Mouse (Mus musculus): ENCODE data around the gene Tgm6. TPM values are rescaled to one million over a fixed set of nuclear protein-coding genes. Genes with fewer than 3 reads are reported as not detected.

The Tgm6 gene
- not detected in 2 replicates for polyA plus RNA-seq (2014; fragmentation: Nextera tagmentation; extraction: Ambion mirVana)

DNA sequence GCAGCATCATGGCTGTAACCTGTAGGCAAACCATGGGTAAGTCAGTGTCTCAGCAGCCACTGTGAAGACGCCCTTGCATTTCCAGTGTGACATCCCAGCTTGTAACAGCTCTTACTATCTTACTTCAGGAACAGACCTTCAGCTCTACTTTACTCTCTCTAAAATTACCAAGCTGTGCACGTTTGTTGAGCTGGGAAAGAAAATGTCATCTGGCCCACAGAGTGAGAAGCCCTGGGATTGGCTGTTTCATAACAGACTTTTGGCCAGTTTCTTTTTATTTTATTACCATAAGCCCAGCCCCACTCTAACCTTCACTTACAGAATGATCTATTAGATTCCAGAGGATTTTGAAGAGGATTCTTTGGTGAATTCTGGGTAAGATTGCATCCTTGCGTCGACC is at the start of gene Tgm6:
Tgm6 (plus strand) TSS at position 301 of the 400 bp plus-strand sequence.
- H3K4me3 ChIP-seq (ENCODE audit: low read depth, low read length), result no peak within 1 kb of the TSS
- no peak within 1 kb of the TSS for H3K4me2 ChIP-seq
- no peak within 1 kb of the TSS for H3K9ac ChIP-seq (ENCODE audit: low read depth, low read length)
- DNase-seq (ENCODE audit: low spot score) (no peak), ATAC-seq (replicated peaks; ENCODE audit: low FRiP score) (no peak)
- WGBS, result 60% methylated on average over 4 of the region's 4 CpGs
- H3K36me3 ChIP-seq (ENCODE audit: control insufficient read depth, insufficient read depth, low read length), result no peaks in the 10 kb centered on the region
- H3K9me3 ChIP-seq (ENCODE audit: control insufficient read depth, low read length), result no peaks in the 10 kb centered on the region
- no peaks in the 10 kb centered on the region for H3K27me3 ChIP-seq (replicated peaks; ENCODE audit: control insufficient read depth, insufficient read depth, low read length)
- no peaks in the 10 kb centered on the region for H3K4me1 ChIP-seq (replicated peaks; ENCODE audit: control insufficient read depth, insufficient read depth, low read length)
- H3K27ac ChIP-seq (ENCODE audit: low read depth, low read length), result no peak within 1 kb of the TSS

DNA sequence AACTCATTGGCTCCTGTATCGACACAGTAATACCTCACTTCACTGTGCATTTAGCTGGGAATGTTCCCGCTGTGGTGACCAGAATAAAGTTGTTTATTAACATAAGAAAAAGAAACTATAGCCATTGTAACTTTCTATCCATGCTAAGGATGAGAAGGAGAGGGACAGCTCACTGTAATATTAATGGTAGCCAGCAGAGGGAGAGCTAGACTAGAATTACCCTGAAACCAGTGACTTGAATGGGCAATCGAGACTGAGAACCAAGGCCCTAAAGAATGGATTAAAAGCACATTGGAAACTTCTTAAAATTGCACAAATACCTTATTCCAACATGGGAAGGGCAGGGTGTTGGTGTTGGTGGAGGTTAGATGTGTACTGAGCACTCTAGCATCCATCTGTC is 44.0 kb upstream of the Tgm6 start:
- Histone ChIP-seq H3K27ac (ENCODE audit: low read depth, low read length) (no peak overlapping the region), H3K4me3 (ENCODE audit: low read depth, low read length) (no peak overlapping the region), H3K36me3 (ENCODE audit: control insufficient read depth, insufficient read depth, low read length) (no peaks in the 10 kb centered on the region), H3K4me2 (no peak overlapping the region), H3K9me3 (ENCODE audit: control insufficient read depth, low read length) (no peaks in the 10 kb centered on the region), H3K4me1 (replicated peaks; ENCODE audit: control insufficient read depth, insufficient read depth, low read length) (no peaks in the 10 kb centered on the region), H3K9ac (ENCODE audit: low read depth, low read length) (no peak overlapping the region), H3K27me3 (replicated peaks; ENCODE audit: control insufficient read depth, insufficient read depth, low read length) (no peaks in the 10 kb centered on the region)
- no peak for DNase-seq (ENCODE audit: low spot score)
- ATAC-seq (replicated peaks; ENCODE audit: low FRiP score), result no peak
- 27% methylated on average over 3 of the region's 3 CpGs for WGBS

DNA sequence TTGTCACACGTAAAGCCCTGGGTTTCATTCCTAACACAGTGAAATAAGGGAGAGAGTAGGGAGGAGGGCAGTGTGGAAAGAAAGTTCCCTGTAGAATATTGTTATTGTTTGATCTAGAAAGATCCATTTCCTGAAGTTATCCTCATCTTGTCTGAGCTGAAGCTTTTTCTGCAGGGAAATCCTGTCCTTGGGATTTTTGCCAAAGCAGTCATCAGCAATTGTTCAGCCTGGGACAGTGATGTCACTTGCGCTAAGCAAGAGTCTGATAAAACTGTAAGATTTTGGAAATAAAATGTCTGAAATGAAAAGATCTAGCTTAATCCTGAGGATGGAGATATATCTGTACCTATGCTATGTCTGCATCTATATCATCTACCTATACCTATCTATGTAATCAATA is 41.8 kb upstream of the Tgm6 start:
- H3K4me1 ChIP-seq (replicated peaks; ENCODE audit: control insufficient read depth, insufficient read depth, low read length), result no peaks in the 10 kb centered on the region
- no peak overlapping the region for H3K9ac ChIP-seq (ENCODE audit: low read depth, low read length)
- no peak overlapping the region for H3K4me3 ChIP-seq (ENCODE audit: low read depth, low read length)
- 73% methylated on average over 2 of the region's 2 CpGs for WGBS
- no peak overlapping the region for H3K27ac ChIP-seq (ENCODE audit: low read depth, low read length)
- H3K9me3 ChIP-seq (ENCODE audit: control insufficient read depth, low read length), result no peaks in the 10 kb centered on the region
- no peak overlapping the region for H3K4me2 ChIP-seq
- no peak for ATAC-seq (replicated peaks; ENCODE audit: low FRiP score)
- DNase-seq (ENCODE audit: low spot score), result no peak
- H3K36me3 ChIP-seq (ENCODE audit: control insufficient read depth, insufficient read depth, low read length), result no peaks in the 10 kb centered on the region
- no peaks in the 10 kb centered on the region for H3K27me3 ChIP-seq (replicated peaks; ENCODE audit: control insufficient read depth, insufficient read depth, low read length)

DNA sequence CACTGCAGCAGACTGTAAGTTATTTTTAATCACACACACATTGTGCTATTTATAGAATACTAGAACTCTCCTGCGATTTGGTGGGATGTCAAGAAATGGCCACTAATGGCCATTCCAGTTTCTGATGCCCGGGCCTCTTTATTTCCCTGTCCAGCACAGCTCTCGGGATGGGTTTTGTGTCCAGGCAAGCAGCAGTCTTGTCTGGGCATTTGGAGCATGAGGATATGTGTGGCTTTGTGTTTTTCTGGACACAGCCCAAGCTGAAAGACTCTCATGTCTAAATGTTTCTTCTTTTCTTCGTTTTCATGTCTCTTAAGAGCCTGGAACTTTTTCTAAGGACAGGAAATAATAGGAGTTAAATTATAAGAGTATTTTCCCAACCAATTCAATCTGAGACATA is 588 bp downstream of the Tgm6 start:
- 80% methylated on average over 4 of the region's 4 CpGs for WGBS
- DNase-seq (ENCODE audit: low spot score) (no peak), ATAC-seq (replicated peaks; ENCODE audit: low FRiP score) (no peak)
- no peak overlapping the region for H3K4me3 ChIP-seq (ENCODE audit: low read depth, low read length)
- no peaks in the 10 kb centered on the region for H3K27me3 ChIP-seq (replicated peaks; ENCODE audit: control insufficient read depth, insufficient read depth, low read length)
- no peak overlapping the region for H3K27ac ChIP-seq (ENCODE audit: low read depth, low read length)
- H3K36me3 ChIP-seq (ENCODE audit: control insufficient read depth, insufficient read depth, low read length), result no peaks in the 10 kb centered on the region
- no peak overlapping the region for H3K4me2 ChIP-seq
- H3K4me1 ChIP-seq (replicated peaks; ENCODE audit: control insufficient read depth, insufficient read depth, low read length), result no peaks in the 10 kb centered on the region
- H3K9ac ChIP-seq (ENCODE audit: low read depth, low read length), result no peak overlapping the region
- H3K9me3 ChIP-seq (ENCODE audit: control insufficient read depth, low read length), result no peaks in the 10 kb centered on the region

DNA sequence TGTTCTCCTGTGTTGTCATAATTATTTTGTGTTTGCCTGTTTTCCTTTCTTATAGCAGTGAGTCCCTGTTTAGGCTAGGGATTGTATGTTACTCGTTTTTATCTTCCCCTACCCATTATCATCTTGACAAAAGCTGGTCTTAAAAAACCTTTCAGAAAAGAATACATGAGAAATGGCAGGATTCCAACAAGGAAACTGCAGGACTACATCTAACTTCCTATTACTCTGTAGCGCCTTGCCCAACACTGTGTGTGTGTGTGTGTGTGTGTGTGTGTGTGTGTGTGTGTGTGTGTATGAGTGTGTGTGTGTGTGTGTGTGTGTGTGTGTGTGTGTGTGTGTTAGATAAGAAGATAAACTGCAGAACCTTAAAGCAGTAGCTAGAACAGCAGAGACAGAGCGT is 1.2 kb downstream of the Tgm6 start:
- Histone ChIP-seq H3K9ac (ENCODE audit: low read depth, low read length) (no peak overlapping the region), H3K27ac (ENCODE audit: low read depth, low read length) (no peak overlapping the region), H3K4me2 (no peak overlapping the region), H3K4me1 (replicated peaks; ENCODE audit: control insufficient read depth, insufficient read depth, low read length) (no peaks in the 10 kb centered on the region), H3K9me3 (ENCODE audit: control insufficient read depth, low read length) (no peaks in the 10 kb centered on the region), H3K4me3 (ENCODE audit: low read depth, low read length) (no peak overlapping the region), H3K27me3 (replicated peaks; ENCODE audit: control insufficient read depth, insufficient read depth, low read length) (no peaks in the 10 kb centered on the region), H3K36me3 (ENCODE audit: control insufficient read depth, insufficient read depth, low read length) (no peaks in the 10 kb centered on the region)
- no peak for DNase-seq (ENCODE audit: low spot score)
- ATAC-seq (replicated peaks; ENCODE audit: low FRiP score), result no peak
- WGBS, result 49% methylated on average over 3 of the region's 3 CpGs

DNA sequence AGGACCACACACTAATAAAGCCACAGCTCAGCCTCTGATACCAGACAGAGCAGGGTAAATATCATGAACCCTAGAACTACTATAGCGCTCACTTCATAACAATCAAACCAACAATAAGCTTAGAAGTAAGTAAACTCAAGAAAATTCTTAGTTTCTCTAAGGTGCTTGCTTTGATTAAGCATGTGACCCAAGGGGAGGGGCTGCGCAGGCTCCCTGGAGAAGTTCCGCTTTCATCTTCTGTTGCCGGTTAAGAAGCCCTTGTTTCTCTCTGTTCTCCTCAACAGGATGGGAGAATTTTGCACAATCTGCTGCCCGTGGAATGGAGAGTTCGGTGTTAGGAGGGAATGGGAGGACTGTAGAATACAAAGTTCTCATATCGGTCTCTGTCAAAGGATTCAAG is 6.4 kb downstream of the Tgm6 start:
- WGBS, result 74% methylated on average over 7 of the region's 7 CpGs
- H3K4me2 ChIP-seq, result no peak overlapping the region
- H3K9ac ChIP-seq (ENCODE audit: low read depth, low read length), result no peak overlapping the region
- DNase-seq (ENCODE audit: low spot score) (no peak), ATAC-seq (replicated peaks; ENCODE audit: low FRiP score) (no peak)
- H3K4me3 ChIP-seq (ENCODE audit: low read depth, low read length), result no peak overlapping the region
- no peaks in the 10 kb centered on the region for H3K27me3 ChIP-seq (replicated peaks; ENCODE audit: control insufficient read depth, insufficient read depth, low read length)
- no peak overlapping the region for H3K27ac ChIP-seq (ENCODE audit: low read depth, low read length)
- no peaks in the 10 kb centered on the region for H3K36me3 ChIP-seq (ENCODE audit: control insufficient read depth, insufficient read depth, low read length)
- H3K9me3 ChIP-seq (ENCODE audit: control insufficient read depth, low read length), result no peaks in the 10 kb centered on the region
- no peaks in the 10 kb centered on the region for H3K4me1 ChIP-seq (replicated peaks; ENCODE audit: control insufficient read depth, insufficient read depth, low read length)

DNA sequence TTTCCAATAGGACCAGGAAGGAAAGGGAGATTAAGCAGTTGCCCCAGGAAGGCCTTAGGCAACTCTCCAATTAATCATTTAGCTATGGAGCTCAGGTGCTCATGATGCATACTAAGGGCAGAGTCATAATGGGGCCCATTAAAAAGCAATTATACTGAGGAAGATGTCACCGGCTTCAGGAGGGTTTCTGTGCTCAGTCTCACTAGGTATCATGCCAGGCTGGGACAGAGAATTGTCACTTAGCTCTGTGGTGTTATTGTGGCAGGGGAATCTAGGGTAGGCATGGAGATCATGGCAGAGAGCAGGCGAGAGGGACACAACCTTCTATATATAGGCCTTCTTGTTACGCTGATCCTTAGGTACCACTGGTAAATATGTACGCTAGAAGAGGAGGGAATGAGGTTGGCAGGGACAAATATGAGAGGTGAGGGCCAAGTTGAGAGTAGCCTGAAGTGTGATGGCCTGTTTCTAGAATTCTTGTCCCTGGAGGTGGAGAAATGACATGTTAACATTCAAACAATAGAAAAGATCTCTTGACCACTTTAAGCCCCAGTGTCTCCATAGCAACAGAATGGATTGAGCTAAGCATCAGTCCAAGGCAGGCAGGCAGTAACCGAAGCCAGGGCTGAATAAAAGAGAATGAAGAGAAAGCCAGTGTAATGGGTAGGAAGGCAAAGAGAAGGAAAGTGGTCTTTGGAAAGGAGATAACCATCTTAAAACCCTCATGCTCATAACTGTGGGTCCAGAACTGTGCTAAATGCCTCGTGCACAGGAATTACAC is 13.3 kb downstream of the Tgm6 start:
- Histone ChIP-seq H3K9me3 (ENCODE audit: control insufficient read depth, low read length) (no peaks in the 10 kb centered on the region), H3K4me1 (replicated peaks; ENCODE audit: control insufficient read depth, insufficient read depth, low read length) (no peaks in the 10 kb centered on the region), H3K4me3 (ENCODE audit: low read depth, low read length) (no peak overlapping the region), H3K4me2 (no peak overlapping the region), H3K9ac (ENCODE audit: low read depth, low read length) (no peak overlapping the region), H3K27me3 (replicated peaks; ENCODE audit: control insufficient read depth, insufficient read depth, low read length) (no peaks in the 10 kb centered on the region), H3K27ac (ENCODE audit: low read depth, low read length) (no peak overlapping the region), H3K36me3 (ENCODE audit: control insufficient read depth, insufficient read depth, low read length) (no peaks in the 10 kb centered on the region)
- 80% methylated on average over 6 of the region's 6 CpGs for WGBS
- DNase-seq (ENCODE audit: low spot score) (no peak), ATAC-seq (replicated peaks; ENCODE audit: low FRiP score) (no peak)

DNA sequence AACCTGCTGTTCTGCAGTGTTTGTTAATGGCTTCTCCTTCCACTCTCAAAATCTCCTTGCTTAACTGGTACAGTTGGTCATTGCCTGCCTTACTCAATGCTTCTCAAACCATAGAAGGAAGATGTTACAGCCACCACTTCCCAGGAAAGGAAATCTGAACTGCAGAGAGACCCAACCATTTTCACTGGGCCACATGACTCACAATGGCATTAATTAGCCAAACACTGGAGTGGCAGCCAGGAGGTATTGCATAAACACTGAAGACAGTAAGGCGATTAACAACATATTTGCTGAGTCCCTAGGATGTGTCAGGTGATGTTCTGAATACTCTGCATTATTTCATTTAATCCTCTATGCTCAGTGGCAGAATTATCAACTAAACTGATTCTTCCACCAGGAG is 13.9 kb downstream of the Tgm6 start:
- ATAC-seq (replicated peaks; ENCODE audit: low FRiP score) (no peak), DNase-seq (ENCODE audit: low spot score) (no peak)
- no peaks in the 10 kb centered on the region for H3K27me3 ChIP-seq (replicated peaks; ENCODE audit: control insufficient read depth, insufficient read depth, low read length)
- no peak overlapping the region for H3K4me3 ChIP-seq (ENCODE audit: low read depth, low read length)
- no peaks in the 10 kb centered on the region for H3K4me1 ChIP-seq (replicated peaks; ENCODE audit: control insufficient read depth, insufficient read depth, low read length)
- H3K9me3 ChIP-seq (ENCODE audit: control insufficient read depth, low read length), result no peaks in the 10 kb centered on the region
- WGBS, result 78% methylated on average over 1 of the region's 1 CpGs
- no peak overlapping the region for H3K27ac ChIP-seq (ENCODE audit: low read depth, low read length)
- no peak overlapping the region for H3K4me2 ChIP-seq
- H3K36me3 ChIP-seq (ENCODE audit: control insufficient read depth, insufficient read depth, low read length), result no peaks in the 10 kb centered on the region
- H3K9ac ChIP-seq (ENCODE audit: low read depth, low read length), result no peak overlapping the region

DNA sequence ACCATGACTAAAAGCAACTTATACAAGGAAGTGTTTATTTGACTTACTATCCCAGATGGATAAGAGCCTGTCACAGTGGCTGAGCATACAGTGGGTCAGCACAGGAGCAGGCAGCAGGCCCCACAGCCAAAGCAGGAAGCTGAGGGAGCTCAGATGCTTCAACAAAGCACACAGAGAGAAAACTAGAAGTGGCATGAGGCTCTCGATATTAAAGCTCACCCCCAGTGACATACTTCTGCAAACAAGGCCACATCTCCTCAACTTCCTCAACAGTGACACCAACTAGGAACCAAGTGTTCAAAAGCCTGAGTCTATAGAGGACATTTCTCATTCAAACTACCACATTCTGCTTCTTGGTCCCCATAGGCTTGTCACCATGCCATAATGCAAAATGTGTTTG is 17.5 kb downstream of the Tgm6 start:
- no peaks in the 10 kb centered on the region for H3K4me1 ChIP-seq (replicated peaks; ENCODE audit: control insufficient read depth, insufficient read depth, low read length)
- no peak overlapping the region for H3K4me2 ChIP-seq
- H3K9ac ChIP-seq (ENCODE audit: low read depth, low read length), result no peak overlapping the region
- DNase-seq (ENCODE audit: low spot score) (no peak), ATAC-seq (replicated peaks; ENCODE audit: low FRiP score) (no peak)
- no peak overlapping the region for H3K4me3 ChIP-seq (ENCODE audit: low read depth, low read length)
- no peaks in the 10 kb centered on the region for H3K36me3 ChIP-seq (ENCODE audit: control insufficient read depth, insufficient read depth, low read length)
- no peak overlapping the region for H3K27ac ChIP-seq (ENCODE audit: low read depth, low read length)
- H3K9me3 ChIP-seq (ENCODE audit: control insufficient read depth, low read length), result no peaks in the 10 kb centered on the region
- H3K27me3 ChIP-seq (replicated peaks; ENCODE audit: control insufficient read depth, insufficient read depth, low read length), result no peaks in the 10 kb centered on the region
- WGBS, result 26% methylated on average over 1 of the region's 1 CpGs

Measured in liver, embryonic 11.5 days (tissue).